Mouse (Mus musculus) liver, postnatal 0 days (tissue): Measurements from ENCODE around the gene Mipol1. TPM values are rescaled to one million over a fixed set of nuclear protein-coding genes. Genes with fewer than 3 reads are reported as not detected.

Experiments used
- ATAC-seq: fragments of 200-750 bp; cut with Nextera tagmentation; 2 replicates; pipeline ENCODE4 v1.8.0; 2017; ENCODE audit warnings: mild to moderate bottlenecking, moderate library complexity
- DNase-seq: peaks from one replicate; pipeline ENCODE4 v3.0.0-alpha.2; 2016
- H3K27ac ChIP-seq: fragments of 300-500 bp; sonication (generic); 2 replicates; pipeline ENCODE4 v1.5.1; 2014; ENCODE audit warnings: antibody characterized with exemption, moderate library complexity, mild to moderate bottlenecking, low read depth
- H3K27me3 ChIP-seq: fragments of 300-500 bp; sonication (generic); 2 replicates; pipeline ENCODE4 v1.6.1; 2014; ENCODE audit warnings: low read length, control low read depth, mixed read lengths; ENCODE audit not compliant: insufficient read depth
- H3K36me3 ChIP-seq: fragments of 300-500 bp; sonication (generic); replicated peaks from 2 replicates; pipeline ENCODE4 v1.6.1; 2014; ENCODE audit warnings: mild to moderate bottlenecking, control low read depth, low read length, moderate library complexity, mixed read lengths; ENCODE audit not compliant: insufficient read depth
- H3K4me1 ChIP-seq: fragments of 300-500 bp; sonication (generic); 2 replicates; pipeline ENCODE4 v1.6.1; 2014; ENCODE audit warnings: antibody characterized with exemption, mild to moderate bottlenecking, control low read depth; ENCODE audit not compliant: insufficient read depth
- H3K4me2 ChIP-seq: fragments of 300-500 bp; sonication (generic); 2 replicates; pipeline ENCODE4 v1.6.1; 2014; ENCODE audit warnings: low read depth, mild to moderate bottlenecking, low read length, moderate library complexity, mixed read lengths
- H3K4me3 ChIP-seq: fragments of 300-500 bp; sonication (generic); 2 replicates; pipeline ENCODE4 v1.5.1; 2014; ENCODE audit warnings: low read depth, low read length
- H3K9ac ChIP-seq: fragments of 300-500 bp; sonication (generic); replicated peaks from 2 replicates; pipeline ENCODE4 v1.6.1; 2014; ENCODE audit warnings: mild to moderate bottlenecking, moderate library complexity
- H3K9me3 ChIP-seq: fragments of 300-500 bp; sonication (generic); 2 replicates; pipeline ENCODE4 v1.6.1; 2016; ENCODE audit warnings: mild to moderate bottlenecking, control low read depth, low read length, mixed read lengths
- CTCF ChIP-seq: sonication (generic); IDR thresholded peaks from 2 replicates; pipeline ENCODE4 v1.5.1; 2016; ENCODE audit warnings: antibody characterized with exemption, low read depth
- EP300 ChIP-seq: IDR thresholded peaks from 2 replicates; pipeline ENCODE4 v1.6.1; 2016; ENCODE audit warnings: antibody characterized with exemption, low read depth, mild to moderate bottlenecking
- WGBS: fragments of 180-500 bp; shearing (Covaris S2); extraction: QIAGEN DNeasy Blood & Tissue Kit; methylation state at CpG from one replicate; pipeline ENCODE4 v1.1.7; 2014; ENCODE audit not compliant: insufficient replicate concordance; 5-methylcytosine and 5-hydroxymethylcytosine counted together
- polyA plus RNA-seq: library from polyadenylated mRNA; unstranded; fragments of >200 nt; fragmentation: Nextera tagmentation; extraction: Ambion mirVana; gene quantifications from 2 replicates; pipeline ENCODE4 v1.2.1, GENCODE M21; 2015

Gene Mipol1
- polyA plus RNA-seq, 1 experiment from 2014 or later = 2.1 TPM

DNA sequence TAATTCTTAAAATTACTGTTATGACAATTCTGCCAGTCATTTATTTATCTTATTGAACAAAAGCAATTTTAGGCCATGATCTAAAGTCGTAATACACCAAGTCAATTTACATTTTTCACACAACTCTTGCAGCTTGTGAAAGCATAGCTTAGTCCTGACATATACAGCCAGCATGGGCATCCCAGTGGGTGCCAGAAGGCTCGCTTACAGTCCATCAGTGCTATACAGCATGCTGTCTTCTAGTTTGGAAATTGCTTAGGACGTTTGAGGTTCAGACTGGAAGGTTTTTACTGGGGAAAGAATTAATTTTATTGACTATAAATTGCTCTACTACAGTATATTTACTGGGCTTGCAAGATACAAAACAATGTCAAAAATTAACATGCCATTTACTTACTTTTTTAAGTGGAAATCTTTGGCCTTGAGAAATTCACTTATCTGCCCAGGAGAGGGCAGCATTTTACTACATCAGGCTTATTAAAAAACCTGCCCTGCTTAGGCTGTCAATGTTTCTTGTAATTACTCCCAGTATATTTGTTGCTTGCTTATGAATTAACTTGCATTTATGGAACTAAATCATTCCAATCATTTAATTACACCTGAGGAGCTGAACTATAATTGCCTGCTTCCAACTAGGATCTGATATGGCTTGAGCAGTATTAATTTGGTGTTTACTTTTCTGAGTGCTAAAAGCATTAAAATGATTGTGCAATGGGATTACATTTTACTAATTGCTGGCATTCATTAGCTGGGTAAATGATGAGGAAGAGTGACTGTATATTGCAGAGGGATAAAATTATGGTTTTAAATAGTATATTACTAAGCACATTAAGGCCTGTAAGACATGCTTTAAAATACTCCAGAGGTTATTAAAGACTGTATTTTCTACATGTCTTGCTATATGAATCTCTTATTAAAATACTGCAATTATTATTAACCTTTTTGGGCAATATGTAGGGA is 51.2 kb downstream of the Mipol1 start:
- Histone ChIP-seq H3K4me2 (no peak overlapping the region), H3K9me3 (no peaks in the 10 kb centered on the region), H3K36me3 (no peaks in the 10 kb centered on the region), H3K4me3 (no peak overlapping the region), H3K27me3 (no peaks in the 10 kb centered on the region), H3K4me1 (no peaks in the 10 kb centered on the region), H3K27ac (no peak overlapping the region), H3K9ac (no peak overlapping the region)
- 46% methylated on average over 3 of the region's 3 CpGs for WGBS
- peak; percentile 65 for TF ChIP-seq CTCF
- no peak for TF ChIP-seq EP300
- DNase-seq = no peak
- ATAC-seq = no peak

DNA sequence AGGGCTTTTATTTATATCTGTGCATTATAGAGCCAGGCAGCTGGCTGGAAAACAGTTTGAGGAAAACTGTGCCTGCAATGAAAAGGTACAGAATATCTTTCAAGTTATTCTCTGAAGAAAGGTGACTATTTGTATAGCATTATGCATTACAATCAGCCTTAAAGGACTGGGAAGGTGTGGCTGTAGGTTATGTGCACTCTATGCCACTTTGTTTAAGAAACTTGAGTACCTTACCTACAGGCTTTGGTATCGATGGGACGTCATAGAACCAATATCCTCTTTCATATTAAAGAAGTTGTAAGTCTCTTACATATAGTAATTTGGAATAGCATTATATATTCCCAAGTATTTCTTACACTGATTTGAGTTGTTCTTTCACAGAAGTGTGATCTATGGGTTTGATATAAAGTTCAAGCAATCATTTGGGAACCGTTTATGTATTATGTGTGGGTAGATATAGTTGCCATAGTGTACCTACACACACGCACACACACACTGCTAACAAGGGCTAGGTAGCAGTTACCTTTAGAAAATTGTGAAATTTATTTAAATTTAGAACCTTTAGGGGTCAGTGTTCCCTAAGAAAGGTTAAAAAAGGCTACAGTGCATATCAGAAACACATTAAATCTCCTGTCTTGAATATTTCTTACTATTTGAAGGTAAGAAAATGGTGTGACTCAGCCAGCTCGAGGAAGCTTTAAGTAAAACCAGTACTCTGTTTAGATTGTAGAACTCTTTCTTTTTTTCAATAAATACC is 55.3 kb downstream of the Mipol1 start:
- H3K27ac ChIP-seq = no peak overlapping the region
- no peak overlapping the region for H3K9ac ChIP-seq
- no peaks in the 10 kb centered on the region for H3K36me3 ChIP-seq
- no peak for TF ChIP-seq EP300
- peak; percentile 24 for TF ChIP-seq CTCF
- no peak for ATAC-seq
- no peak for DNase-seq
- no peaks in the 10 kb centered on the region for H3K27me3 ChIP-seq
- no peaks in the 10 kb centered on the region for H3K9me3 ChIP-seq
- 73% methylated on average over 5 of the region's 5 CpGs for WGBS
- no peak overlapping the region for H3K4me3 ChIP-seq
- no peak overlapping the region for H3K4me2 ChIP-seq
- no peaks in the 10 kb centered on the region for H3K4me1 ChIP-seq

DNA sequence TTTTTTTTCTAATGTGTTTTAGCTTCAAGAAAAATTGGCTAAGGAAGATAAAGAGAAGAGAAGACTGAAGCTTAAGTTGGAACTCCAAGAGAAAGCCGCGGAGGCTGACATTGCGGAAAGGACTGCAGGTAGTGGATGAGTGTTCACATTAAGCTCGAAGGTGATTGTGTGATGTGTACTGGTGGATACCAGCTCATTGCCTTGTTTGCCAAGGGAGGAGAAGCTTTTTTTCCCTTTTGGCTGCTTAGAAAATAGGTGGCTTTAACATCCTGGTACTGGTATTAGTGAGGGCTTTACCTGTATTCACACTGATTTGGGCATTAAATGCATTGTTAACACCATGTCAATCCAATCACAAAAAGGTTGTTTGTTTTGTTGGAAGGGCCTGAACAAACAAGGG is 77.1 kb downstream of the Mipol1 start:
- no peaks in the 10 kb centered on the region for H3K27me3 ChIP-seq
- ATAC-seq (no peak), DNase-seq (no peak)
- no peak overlapping the region for H3K27ac ChIP-seq
- H3K4me3 ChIP-seq = no peak overlapping the region
- WGBS = 85% methylated on average over 4 of the region's 4 CpGs
- no peak overlapping the region for H3K9ac ChIP-seq
- no peak for TF ChIP-seq EP300
- no peak for TF ChIP-seq CTCF
- H3K9me3 ChIP-seq = no peaks in the 10 kb centered on the region
- no peaks in the 10 kb centered on the region for H3K36me3 ChIP-seq
- no peaks in the 10 kb centered on the region for H3K4me1 ChIP-seq
- no peak overlapping the region for H3K4me2 ChIP-seq

DNA sequence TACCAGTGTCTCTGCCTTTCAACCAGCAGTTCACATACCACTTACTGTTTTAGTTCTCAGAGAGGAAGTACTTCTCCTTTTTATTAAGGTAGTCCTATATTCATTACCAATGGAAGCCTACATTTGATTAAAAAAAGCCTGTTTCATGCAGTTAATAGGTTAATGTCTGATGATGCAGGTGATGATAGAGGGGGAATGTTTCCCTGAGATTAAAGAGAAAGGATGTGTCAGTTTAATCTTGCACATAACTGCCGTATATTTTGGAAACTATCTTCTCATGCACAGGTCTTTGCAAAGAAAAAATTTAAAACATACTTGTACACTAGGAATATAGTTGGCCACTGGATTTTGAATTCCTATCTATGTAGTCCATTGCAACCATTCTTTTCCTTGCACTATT is 77.5 kb downstream of the Mipol1 start:
- TF ChIP-seq CTCF (no peak), EP300 (no peak)
- Histone ChIP-seq H3K4me2 (no peak overlapping the region), H3K9me3 (no peaks in the 10 kb centered on the region), H3K4me1 (no peaks in the 10 kb centered on the region), H3K4me3 (no peak overlapping the region), H3K9ac (no peak overlapping the region), H3K27ac (no peak overlapping the region), H3K27me3 (no peaks in the 10 kb centered on the region), H3K36me3 (no peaks in the 10 kb centered on the region)
- DNase-seq = no peak
- ATAC-seq = no peak
- 68% methylated on average over 1 of the region's 1 CpGs for WGBS

DNA sequence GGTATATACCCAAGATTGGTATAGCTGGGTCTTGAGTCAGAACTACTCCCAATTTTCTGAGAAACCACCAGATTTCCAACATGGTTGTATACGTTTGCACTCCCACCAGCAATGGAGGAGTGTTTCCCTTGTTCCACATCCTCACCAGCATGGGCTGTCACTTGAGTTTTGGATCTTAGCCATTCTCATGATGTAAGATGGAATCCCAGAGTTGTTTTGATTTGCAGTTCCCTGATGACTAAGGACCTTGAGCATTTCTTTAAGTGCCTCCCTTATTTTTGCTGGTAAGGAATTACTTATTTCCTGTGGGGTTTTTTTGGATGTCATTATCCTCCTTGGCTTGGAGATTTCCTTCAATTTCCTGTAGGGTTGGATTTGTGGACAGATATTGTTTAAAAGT is 108.8 kb downstream of the Mipol1 start:
- no peak for ATAC-seq
- 83% methylated on average over 1 of the region's 1 CpGs for WGBS
- TF ChIP-seq EP300 = no peak
- TF ChIP-seq CTCF = no peak

DNA sequence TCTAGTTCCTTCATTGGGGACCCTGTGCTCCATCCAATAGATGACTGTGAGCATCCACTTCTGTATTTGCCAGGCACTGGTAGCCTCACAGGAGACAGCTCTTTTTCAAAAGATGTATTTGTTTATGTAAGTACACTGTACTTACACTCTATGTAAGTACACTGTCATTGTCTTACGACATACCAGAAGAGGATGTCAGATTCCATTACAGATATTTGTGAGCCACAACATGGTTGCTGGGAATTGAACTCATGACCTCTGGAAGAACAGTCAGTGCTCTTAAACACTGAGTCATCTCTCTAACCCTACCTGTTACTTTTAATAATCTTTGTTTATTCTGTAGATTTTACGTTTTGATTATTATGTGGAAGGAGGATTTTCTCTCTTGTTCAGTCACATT is 109.9 kb downstream of the Mipol1 start:
- TF ChIP-seq EP300 = no peak
- no peak overlapping the region for H3K9ac ChIP-seq
- no peaks in the 10 kb centered on the region for H3K36me3 ChIP-seq
- DNase-seq (no peak), ATAC-seq (no peak)
- no peak overlapping the region for H3K27ac ChIP-seq
- H3K27me3 ChIP-seq = no peaks in the 10 kb centered on the region
- no peak overlapping the region for H3K4me2 ChIP-seq
- WGBS = 85% methylated on average over 2 of the region's 2 CpGs
- peaks cover 3% of the 10 kb centered on the region for H3K9me3 ChIP-seq
- H3K4me1 ChIP-seq = no peaks in the 10 kb centered on the region
- no peak overlapping the region for H3K4me3 ChIP-seq

More for the DNA sequence above, 108.8 kb downstream of the Mipol1 start:
- peaks cover 3% of the 10 kb centered on the region for H3K9me3 ChIP-seq
- H3K4me3 ChIP-seq = no peak overlapping the region
- no peak overlapping the region for H3K4me2 ChIP-seq
- H3K36me3 ChIP-seq = no peaks in the 10 kb centered on the region
- no peaks in the 10 kb centered on the region for H3K27me3 ChIP-seq
- no peak for DNase-seq
- H3K4me1 ChIP-seq = no peaks in the 10 kb centered on the region
- H3K27ac ChIP-seq = no peak overlapping the region
- no peak overlapping the region for H3K9ac ChIP-seq
